Mouse (Mus musculus): ENCODE measurements around the gene Sult1a1. TPM values are rescaled to one million over a fixed set of nuclear protein-coding genes. Genes with fewer than 3 reads are reported as not detected.

Sult1a1 gene
- total RNA-seq (2021) = 10 to 100 TPM; 11.7 to 19.3 TPM

- intact Hi-C loops (cut with DNase I) = no loop called here
- DNase-seq (ENCODE audit: low spot score in 2 of 2) = peak in 1 of 2 experiments; percentile 43
Measured at GRCm38 (mm10) chr7:126676207-126676606, at the start of gene Sult1a1. Gene Sult1a1 (minus strand): TSS chr7:126676432.

- intact Hi-C loops (cut with DNase I) = no loop called here
- DNase-seq (ENCODE audit: low spot score in 2 of 2) = no peak
Measured at GRCm38 (mm10) chr7:126725667-126726066, 49.4 kb upstream of the Sult1a1 start.

GRCm38 (mm10) chr7:126725077-126725476 lies 48.8 kb upstream of the Sult1a1 start:
- no peak for DNase-seq (ENCODE audit: low spot score in 2 of 2)
- intact Hi-C loops (cut with DNase I) = no loop called here

- intact Hi-C loops (cut with DNase I) = loop anchor here (2.0 kb wide), 1 partner anchor 17 kb away; no protein-coding TSS in a partner anchor
- DNase-seq (ENCODE audit: low spot score in 2 of 2) = no peak
Measured at GRCm38 (mm10) chr7:126721635-126722034, 45.4 kb upstream of the Sult1a1 start.

- peak in 1 of 2 experiments; percentile 76 for DNase-seq (ENCODE audit: low spot score in 2 of 2)
- intact Hi-C loops (cut with DNase I) = no loop called here
Measured at GRCm38 (mm10) chr7:126718787-126719337, 42.6 kb upstream of the Sult1a1 start.

- DNase-seq (ENCODE audit: low spot score in 2 of 2) = no peak
- intact Hi-C loops (cut with DNase I) = no loop called here
Measured at GRCm38 (mm10) chr7:126717566-126717965, 41.3 kb upstream of the Sult1a1 start.

GRCm38 (mm10) chr7:126715679-126716078 lies 39.4 kb upstream of the Sult1a1 start:
- no peak for DNase-seq (ENCODE audit: low spot score in 2 of 2)
- intact Hi-C loops (cut with DNase I) = no loop called here

GRCm38 (mm10) chr7:126711910-126712309 lies 35.7 kb upstream of the Sult1a1 start:
- no peak for DNase-seq (ENCODE audit: low spot score in 2 of 2)
- intact Hi-C loops (cut with DNase I) = no loop called here

- no peak for DNase-seq (ENCODE audit: low spot score in 2 of 2)
- intact Hi-C loops (cut with DNase I) = no loop called here
Measured at GRCm38 (mm10) chr7:126710266-126710665, 34.0 kb upstream of the Sult1a1 start.

GRCm38 (mm10) chr7:126708175-126708952 lies 32.1 kb upstream of the Sult1a1 start:
- intact Hi-C loops (cut with DNase I) = no loop called here

GRCm38 (mm10) chr7:126707442-126708174 lies 31.4 kb upstream of the Sult1a1 start, which contains the start of gene Coro1a:
Gene Coro1a (minus strand): TSS chr7:126707787.
- intact Hi-C loops (cut with DNase I) = no loop called here

More at GRCm38 (mm10) chr7:126708175-126708952, 32.1 kb upstream of the Sult1a1 start:
- DNase-seq (ENCODE audit: low spot score in 2 of 2) = no peak

GRCm38 (mm10) chr7:126704121-126704980 lies 28.1 kb upstream of the Sult1a1 start:
- DNase-seq (ENCODE audit: low spot score in 2 of 2) = peak; percentile 92 to 97
- intact Hi-C loops (cut with DNase I) = loop anchor here (1.0 to 5.0 kb wide), 4 partner anchors 35 to 94 kb away; partner anchors contain the start of gene Ypel3

More at GRCm38 (mm10) chr7:126707442-126708174, 31.4 kb upstream of the Sult1a1 start, which contains the start of gene Coro1a:
- DNase-seq (ENCODE audit: low spot score in 2 of 2) = peak in 1 of 2 experiments; percentile 46

- intact Hi-C loops (cut with DNase I) = loop anchor here (1.0 to 5.0 kb wide), 4 partner anchors 36 to 95 kb away; partner anchors contain the start of gene Ypel3
- DNase-seq (ENCODE audit: low spot score in 2 of 2) = peak in 1 of 2 experiments; percentile 62
Measured at GRCm38 (mm10) chr7:126703757-126704077, 27.5 kb upstream of the Sult1a1 start.

GRCm38 (mm10) chr7:126702861-126703756 lies 26.9 kb upstream of the Sult1a1 start:
- intact Hi-C loops (cut with DNase I) = loop anchor here (5.0 kb wide), 1 partner anchor 74 kb away; the partner anchor contains the start of gene Ypel3
- DNase-seq (ENCODE audit: low spot score in 2 of 2) = peak in 1 of 2 experiments; percentile 33

GRCm38 (mm10) chr7:126702358-126702757 lies 26.1 kb upstream of the Sult1a1 start:
- intact Hi-C loops (cut with DNase I) = loop anchor here (5.0 kb wide), 1 partner anchor 75 kb away; the partner anchor contains the start of gene Ypel3
- DNase-seq (ENCODE audit: low spot score in 2 of 2) = peak in 1 of 2 experiments; percentile 41

- intact Hi-C loops (cut with DNase I) = loop anchor here (5.0 kb wide), 1 partner anchor 76 kb away; the partner anchor contains the start of gene Ypel3
- DNase-seq (ENCODE audit: low spot score in 2 of 2) = no peak
Measured at GRCm38 (mm10) chr7:126701559-126702357, 25.5 kb upstream of the Sult1a1 start.

GRCm38 (mm10) chr7:126701070-126701469 lies 24.8 kb upstream of the Sult1a1 start:
- peak; percentile 93 to 95 for DNase-seq (ENCODE audit: low spot score in 2 of 2)
- intact Hi-C loops (cut with DNase I) = loop anchor here (5.0 kb wide), 1 partner anchor 76 kb away; the partner anchor contains the start of gene Ypel3
